Mouse (Mus musculus): ENCODE results near the gene Gins2.

- TF ChIP-seq EP300 (IDR thresholded peaks at IDR 0.05; ENCODE audit: low read depth) = no peak
- no peak for TF ChIP-seq CTCF (IDR thresholded peaks at IDR 0.05; ENCODE audit: low read depth)
These were observed 9.5 kb upstream of the Gins2 start for GRCm38 (mm10) chr8:120598579-120598978.
